Mouse (Mus musculus) heart, adult 9 months (tissue): ENCODE data around the gene Rgs10.
"Not testable (repeated sequence)": the region's sequence is repeated elsewhere in the genome, so short reads cannot be mapped to it uniquely, and the experiment has no call there.

Source experiments
- DNase-seq, 2 experiments: peaks; one replicate each; pipeline ENCODE4 v3.0.0; 2022; ENCODE audit warnings: low spot score in 2 of 2

The Rgs10 gene

GRCm38 (mm10) chr7:128344928-128345653, 73.5 kb downstream of the Rgs10 start:
- DNase-seq = peak; percentile 55 to 76

DNA sequence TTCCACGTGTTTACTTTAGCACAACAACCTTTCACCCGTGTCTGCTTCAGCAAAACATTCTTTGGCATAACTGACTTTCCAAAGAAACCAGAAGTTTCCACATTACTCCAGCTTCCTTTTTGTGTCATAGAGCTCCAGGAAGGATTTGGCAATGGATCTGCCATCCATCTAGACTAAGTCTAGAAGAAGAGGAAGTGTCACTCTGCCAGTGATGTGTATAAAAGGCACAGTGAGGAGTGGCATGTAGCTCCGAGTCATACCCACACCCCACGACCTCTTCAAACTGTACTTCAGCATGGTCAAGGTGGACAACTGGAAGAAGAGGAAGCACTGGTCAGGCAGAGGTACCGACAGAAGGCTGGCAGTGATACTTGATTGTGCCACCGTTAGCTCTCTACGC, 74.1 kb downstream of the Rgs10 start:
- no peak for DNase-seq

- not testable (repeated sequence) for DNase-seq
These were observed 75.9 kb downstream of the Rgs10 start for GRCm38 (mm10) chr7:128342691-128343090.

- DNase-seq = not testable (repeated sequence)
These were observed 78.2 kb downstream of the Rgs10 start for GRCm38 (mm10) chr7:128340321-128340720.

DNA sequence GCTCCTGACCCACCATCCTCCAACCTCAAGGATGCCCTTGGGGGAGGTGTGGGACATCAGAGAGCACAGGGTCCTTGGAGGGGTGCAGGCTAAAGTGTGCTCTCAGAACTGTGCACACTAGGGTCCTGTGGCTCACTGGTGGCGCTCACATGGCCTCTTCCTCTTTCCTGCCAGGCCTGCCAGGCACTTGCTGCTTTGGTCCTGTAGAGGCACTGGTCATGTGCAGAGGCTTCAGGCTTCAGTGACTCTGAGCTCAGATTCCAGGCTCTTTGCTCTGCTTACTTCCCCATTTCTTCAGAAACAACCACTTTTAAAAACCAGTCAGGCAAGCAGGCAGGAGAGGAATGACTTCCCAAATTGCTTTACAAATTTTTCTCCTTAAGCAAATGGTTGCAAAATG, 85.7 kb downstream of the Rgs10 start:
- DNase-seq = no peak

DNA sequence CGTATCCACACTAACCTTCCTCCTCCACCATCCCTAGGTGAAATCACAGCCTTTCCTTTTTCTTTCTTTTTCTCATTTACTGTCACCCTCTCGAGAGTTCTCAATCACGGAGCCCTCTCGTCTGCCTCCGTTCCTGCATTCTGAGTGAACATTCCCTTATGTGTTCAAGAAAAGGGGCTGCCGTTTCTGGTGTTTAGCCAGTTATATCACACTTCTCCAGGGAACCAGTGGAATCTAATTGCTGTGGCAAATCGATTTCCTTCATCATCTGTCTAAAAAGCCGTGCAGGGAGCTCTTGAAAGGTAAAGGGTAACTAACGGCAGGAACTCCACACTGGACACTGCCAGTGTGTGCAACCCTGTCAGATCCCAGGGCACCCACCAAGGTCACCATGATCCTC, 87.6 kb downstream of the Rgs10 start:
- DNase-seq = no peak

DNA sequence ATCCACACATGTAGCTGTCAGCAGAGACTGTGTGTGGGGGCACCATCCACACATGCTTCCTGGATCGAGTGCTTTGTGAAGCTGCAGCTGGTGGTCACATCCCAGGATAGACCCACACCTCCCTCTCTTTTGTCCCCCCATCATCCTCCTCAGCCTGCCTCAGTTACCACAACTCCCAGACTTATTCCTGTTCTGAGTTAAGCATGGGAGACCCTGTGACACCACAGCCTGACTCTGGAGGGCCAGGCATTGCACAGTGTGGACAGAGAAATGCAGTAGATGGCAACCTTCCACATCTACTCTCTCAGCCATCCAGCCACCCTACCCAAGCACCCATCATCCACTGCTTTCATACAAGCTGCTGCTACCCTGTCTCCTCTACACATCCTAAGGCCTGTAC, 93.6 kb downstream of the Rgs10 start:
- DNase-seq = no peak
